Mouse (Mus musculus) right cerebral cortex, postnatal 10 days (tissue): ENCODE results near the gene Tshb.

Experiments
- DNase-seq, 2 experiments: peaks; one replicate each; pipeline ENCODE4 v3.0.0; 2021; ENCODE audit warnings: low spot score in 2 of 2

Tshb gene

DNA sequence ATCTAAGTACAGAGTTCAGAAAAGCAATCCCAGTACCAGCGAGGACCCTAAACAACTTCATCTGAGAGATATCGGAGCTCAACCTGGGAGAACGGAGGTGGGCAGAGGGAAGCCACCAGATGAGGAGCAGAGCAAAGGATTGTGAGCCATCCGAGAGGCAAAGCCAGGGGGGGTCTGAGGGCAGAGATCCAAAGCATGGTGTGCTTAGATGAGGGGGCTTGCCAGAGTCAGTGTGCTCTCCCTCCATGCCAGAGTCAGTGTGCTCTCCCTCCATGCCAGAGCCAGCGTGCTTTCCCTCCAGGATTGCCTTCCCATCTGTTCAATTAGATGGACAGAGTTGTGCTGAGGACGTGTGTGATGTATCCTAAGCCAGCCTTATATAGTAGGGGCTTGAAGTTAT lies 45.4 kb downstream of the Tshb start:
- DNase-seq = no peak

- DNase-seq = no peak
Observed at GRCm38 (mm10) chr3:102736436-102736835, 46.1 kb downstream of the Tshb start.

DNA sequence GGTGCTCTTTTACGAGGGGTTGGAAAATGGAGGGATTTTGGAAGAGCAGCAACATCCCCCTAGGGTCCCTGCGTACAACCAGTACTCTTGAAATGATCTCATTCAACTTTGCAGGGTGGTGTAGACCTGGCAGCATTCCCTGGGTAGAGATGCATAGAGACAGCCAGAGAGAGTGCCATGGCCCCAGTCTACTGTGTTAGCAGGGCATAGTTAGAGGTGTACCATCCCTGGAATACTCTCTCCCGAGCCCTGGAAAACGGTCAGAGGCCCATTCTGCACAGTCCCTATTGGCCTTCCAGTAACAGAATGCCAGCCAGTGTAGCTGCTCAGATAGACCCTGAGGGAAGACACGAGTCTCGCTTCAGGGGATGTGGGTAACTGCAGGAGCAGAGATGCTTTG lies 46.9 kb downstream of the Tshb start:
- no peak for DNase-seq

DNA sequence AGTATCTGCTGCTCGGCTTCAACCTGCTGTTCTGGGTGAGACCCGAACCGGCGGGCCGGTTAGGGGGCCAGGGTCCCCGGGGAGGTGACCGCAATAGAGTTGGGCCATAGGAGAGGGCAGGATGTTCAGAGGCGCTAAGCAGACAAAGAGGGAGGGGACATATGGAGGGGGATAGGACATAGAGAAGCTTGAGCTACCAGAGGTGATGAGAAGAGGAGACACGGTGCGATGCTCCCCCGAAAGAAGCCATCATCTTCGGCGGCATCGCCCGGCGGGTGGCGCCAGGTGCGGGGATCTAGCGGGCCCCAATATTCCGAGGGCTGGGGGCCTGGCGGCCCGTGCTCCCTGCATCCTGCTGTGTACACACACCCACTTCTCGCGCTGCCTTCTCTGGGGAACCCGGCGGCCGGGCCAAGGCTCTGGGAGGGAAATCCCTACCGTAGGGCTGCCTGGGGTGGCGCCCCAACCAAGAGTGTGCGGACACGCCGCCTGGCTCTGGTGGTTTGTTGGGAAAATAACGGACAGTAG lies 47.4 kb downstream of the Tshb start:
- peak; percentile 41 to 52 for DNase-seq

DNA sequence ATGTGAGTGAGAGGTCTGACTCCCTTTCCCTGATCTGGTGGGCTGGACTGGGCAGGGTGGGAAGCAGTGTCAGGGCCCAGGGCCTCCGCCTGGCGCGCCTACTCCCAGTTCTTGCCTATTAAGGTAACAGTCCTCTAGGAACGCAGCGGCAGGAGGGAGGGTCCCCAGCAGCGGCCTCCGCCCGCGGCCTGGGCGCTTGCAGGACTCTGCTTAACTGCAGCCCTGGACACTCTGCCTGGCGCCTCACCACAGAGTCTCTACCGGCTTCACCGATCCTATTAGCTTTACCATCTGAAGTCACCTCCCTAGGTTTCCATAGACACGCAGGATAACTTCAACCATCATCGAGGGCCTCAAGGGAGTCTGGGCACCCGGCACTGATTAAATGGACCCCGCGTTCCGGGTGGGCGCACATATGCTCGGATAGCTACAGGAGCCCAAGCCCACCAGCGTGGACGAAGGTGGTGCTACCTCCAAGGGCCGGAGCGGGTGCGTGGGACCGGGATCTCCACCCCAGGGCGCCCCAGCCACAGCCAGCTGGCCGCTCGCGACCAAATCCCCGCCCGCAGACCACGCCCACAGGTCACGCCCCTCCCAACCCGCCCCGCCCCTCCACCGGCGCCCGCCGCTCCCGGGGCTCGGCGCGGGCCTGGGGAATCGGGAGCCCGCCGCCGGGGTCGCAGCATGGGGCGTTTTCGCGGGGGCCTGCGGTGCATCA lies 48.0 kb downstream of the Tshb start, which contains the start of gene Tspan2:
Gene Tspan2 (plus strand): TSS at position 217 of the 718 bp plus-strand sequence.
- DNase-seq = peak; percentile 53 to 65

DNA sequence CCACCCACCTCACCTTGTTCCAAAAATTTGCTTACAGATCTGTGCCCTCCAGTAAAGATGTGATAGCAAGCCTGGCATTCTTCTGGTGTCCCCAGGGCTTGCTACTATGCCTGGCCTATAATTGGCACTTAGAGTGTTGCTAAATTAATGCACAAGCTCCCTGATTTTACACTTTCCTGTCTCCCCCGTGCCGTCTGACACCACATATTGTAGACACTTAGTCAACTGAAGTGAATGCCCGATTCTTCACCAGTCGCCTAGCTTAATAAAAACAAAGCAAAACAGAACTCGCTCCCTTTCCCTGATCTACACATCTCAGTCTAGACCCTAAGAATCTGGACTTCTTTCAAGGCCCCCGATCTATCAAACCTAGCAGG lies 48.6 kb downstream of the Tshb start:
- DNase-seq = no peak

DNA sequence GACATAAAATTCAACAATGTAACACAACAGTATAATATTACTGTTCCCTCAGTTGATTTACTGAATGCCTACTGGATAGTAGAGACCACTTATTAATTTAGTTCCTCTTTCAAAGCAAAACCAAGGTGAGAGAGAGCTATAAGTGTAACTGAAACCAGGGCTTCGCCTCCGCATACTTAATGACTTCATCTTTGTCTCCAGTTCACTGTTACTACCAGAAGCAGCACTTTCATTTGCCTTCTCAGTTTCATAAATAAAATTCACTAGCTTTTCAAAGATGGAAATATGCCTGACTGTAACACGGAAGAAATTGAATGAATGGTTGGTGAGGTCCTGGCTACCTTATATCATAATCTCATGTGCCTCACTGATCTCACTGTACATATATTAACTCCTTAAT lies 49.5 kb downstream of the Tshb start:
- no peak for DNase-seq

GRCm38 (mm10) chr3:102732619-102733018 lies 49.9 kb downstream of the Tshb start:
- DNase-seq = no peak

GRCm38 (mm10) chr3:102731112-102731511 lies 51.4 kb downstream of the Tshb start:
- no peak for DNase-seq

DNA sequence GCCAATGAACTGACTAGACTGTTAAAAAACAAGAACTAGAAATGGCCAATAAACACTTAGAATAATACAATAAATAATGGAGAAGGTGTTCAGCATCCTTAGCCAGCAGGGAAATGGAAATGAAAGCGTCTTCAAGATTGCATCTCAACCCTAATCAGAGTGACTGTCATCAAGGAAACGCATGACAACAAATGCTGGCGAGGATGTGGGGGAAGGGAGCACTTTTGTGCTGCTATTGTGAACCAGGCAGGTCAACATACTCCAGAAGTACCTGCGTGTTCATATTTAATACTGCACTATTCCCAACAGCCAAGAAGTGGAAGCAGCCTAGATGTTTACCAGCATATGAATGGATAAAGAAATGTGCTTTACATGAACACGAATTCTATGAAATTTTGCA lies 53.1 kb downstream of the Tshb start:
- DNase-seq = no peak
